Mouse (Mus musculus) hindbrain, embryonic 15.5 days (tissue): Measurements from ENCODE around the gene Immt. TPM values are rescaled to one million over a fixed set of nuclear protein-coding genes. Genes with fewer than 3 reads are reported as not detected.
"Not testable (repeated sequence)": the region's sequence is repeated elsewhere in the genome, so short reads cannot be mapped to it uniquely, and the experiment has no call there.

ENCODE experiments used
- ATAC-seq: fragments of 200-750 bp; cut with Nextera tagmentation; 2 replicates; pipeline ENCODE4 v1.8.0; 2017; ENCODE audit warnings: low read depth, moderate number of reproducible peaks, moderate TSS enrichment; ENCODE audit not compliant: low FRiP score
- H3K27ac ChIP-seq: fragments of 300-500 bp; sonication (generic); replicated peaks from 2 replicates; pipeline ENCODE4 v1.5.1; 2015; ENCODE audit warnings: mild to moderate bottlenecking, inconsistent platforms
- H3K27me3 ChIP-seq: fragments of 300-500 bp; sonication (generic); 2 replicates; pipeline ENCODE4 v1.6.1; 2015; ENCODE audit warnings: control low read depth, inconsistent platforms
- H3K36me3 ChIP-seq: fragments of 300-500 bp; sonication (generic); 2 replicates; pipeline ENCODE4 v1.6.1; 2015; ENCODE audit warnings: control low read depth, inconsistent platforms
- H3K4me1 ChIP-seq: fragments of 300-500 bp; sonication (generic); replicated peaks from 2 replicates; pipeline ENCODE4 v1.6.1; 2015; ENCODE audit warnings: control low read depth, inconsistent platforms
- H3K4me2 ChIP-seq: fragments of 300-500 bp; sonication (generic); 2 replicates; pipeline ENCODE4 v1.6.1; 2015; ENCODE audit warnings: moderate library complexity, mild to moderate bottlenecking, inconsistent platforms
- H3K4me3 ChIP-seq: fragments of 300-500 bp; sonication (generic); 2 replicates; pipeline ENCODE4 v1.5.1; 2015; ENCODE audit warnings: mild to moderate bottlenecking, inconsistent platforms
- H3K9ac ChIP-seq: fragments of 300-500 bp; sonication (generic); 2 replicates; pipeline ENCODE4 v1.6.1; 2015; ENCODE audit warnings: inconsistent platforms
- H3K9me3 ChIP-seq: fragments of 300-500 bp; sonication (generic); 2 replicates; pipeline ENCODE4 v1.6.1; 2016; ENCODE audit warnings: control low read depth, inconsistent platforms
- WGBS: fragments of 180-500 bp; shearing (Covaris S2); methylation state at CpG from one replicate; pipeline ENCODE4 v1.1.7; 2015; 5-methylcytosine and 5-hydroxymethylcytosine counted together
- polyA plus RNA-seq: library from polyadenylated mRNA; unstranded; fragments of >200 nt; fragmentation: Nextera tagmentation; extraction: Ambion mirVana; gene quantifications from 2 replicates; pipeline ENCODE4 v1.2.1, GENCODE M21; 2015

Immt gene
- polyA plus RNA-seq, 1 experiment from 2014 or later: 154 TPM

DNA sequence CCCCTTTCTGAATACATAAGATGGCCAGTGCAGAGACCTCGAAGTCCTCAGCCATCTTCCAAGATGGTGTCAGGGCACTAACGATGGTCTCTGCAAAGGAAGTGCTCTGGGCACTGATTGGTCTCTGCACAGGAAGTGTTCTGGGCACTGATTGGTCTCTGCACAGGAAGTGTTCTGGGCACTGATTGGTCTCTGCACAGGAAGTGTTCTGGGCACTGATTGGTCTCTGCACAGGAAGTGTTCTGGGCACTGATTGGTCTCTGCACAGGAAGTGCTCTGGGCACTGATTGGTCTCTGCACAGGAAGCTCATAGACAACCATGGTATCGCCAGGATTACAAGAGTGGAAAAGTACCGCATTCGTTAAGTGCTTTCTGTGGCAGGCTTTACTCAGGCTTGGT is 94.1 kb downstream of the Immt start:
- not testable (repeated sequence) for H3K4me3 ChIP-seq, H3K27me3 ChIP-seq, H3K4me1 ChIP-seq, H3K27ac ChIP-seq, ATAC-seq, H3K9ac ChIP-seq, H3K4me2 ChIP-seq, H3K9me3 ChIP-seq
- 94% methylated on average over 5 of the region's 5 CpGs for WGBS
- peaks cover 71% of the 10 kb centered on the region for H3K36me3 ChIP-seq

Other genes with a start within 250 kb of the Immt start
- 37.4 and 38.3 TPM in 2 replicates for gene Kdm3a, start 198.3 kb upstream of the Immt start, polyA plus RNA-seq
- gene Reep1, start 123.8 kb upstream of the Immt start, polyA plus RNA-seq: 277 and 312 TPM in 2 replicates
- gene Mrpl35, start 4.4 kb upstream of the Immt start, polyA plus RNA-seq: 39.7 and 39.8 TPM in 2 replicates
- 77.1 and 79.9 TPM in 2 replicates for gene Ptcd3, start 77.4 kb downstream of the Immt start, polyA plus RNA-seq
- gene Polr1a, start 77.7 kb downstream of the Immt start, polyA plus RNA-seq: 19.3 and 19.6 TPM in 2 replicates